Mouse (Mus musculus) kidney, adult 18-20 months (tissue): Measurements from ENCODE around the gene Ctnna3.
"Not testable (repeated sequence)": the region's sequence is repeated elsewhere in the genome, so short reads cannot be mapped to it uniquely, and the experiment has no call there.

Experiments
- DNase-seq: peaks from one replicate; pipeline ENCODE4 v3.0.0; 2021

Gene Ctnna3

GRCm38 (mm10) chr10:64671469-64671868 lies 1241.6 kb downstream of the Ctnna3 start:
- no peak for DNase-seq

- no peak for DNase-seq
These were observed 1245.9 kb downstream of the Ctnna3 start for GRCm38 (mm10) chr10:64675796-64676195.

GRCm38 (mm10) chr10:64710017-64710416 lies 1280.1 kb downstream of the Ctnna3 start:
- DNase-seq: no peak

GRCm38 (mm10) chr10:64718036-64718435 lies 1288.1 kb downstream of the Ctnna3 start:
- DNase-seq: no peak

GRCm38 (mm10) chr10:64735692-64736091 lies 1305.8 kb downstream of the Ctnna3 start:
- DNase-seq: no peak

- no peak for DNase-seq
These were observed 1306.7 kb downstream of the Ctnna3 start for GRCm38 (mm10) chr10:64736616-64737015.

GRCm38 (mm10) chr10:64741721-64742120 lies 1311.8 kb downstream of the Ctnna3 start:
- DNase-seq: not testable (repeated sequence)

- not testable (repeated sequence) for DNase-seq
These were observed 1314.2 kb downstream of the Ctnna3 start for GRCm38 (mm10) chr10:64744099-64744498.

- no peak for DNase-seq
These were observed 1318.8 kb downstream of the Ctnna3 start for GRCm38 (mm10) chr10:64748651-64749050.

- DNase-seq: peak; percentile 2
These were observed 1320.9 kb downstream of the Ctnna3 start for GRCm38 (mm10) chr10:64750791-64751190.

GRCm38 (mm10) chr10:64836315-64836714 lies 1406.4 kb downstream of the Ctnna3 start:
- DNase-seq: no peak

GRCm38 (mm10) chr10:64861439-64861838 lies 1431.5 kb downstream of the Ctnna3 start:
- peak; percentile 19 for DNase-seq

GRCm38 (mm10) chr10:64870888-64871287 lies 1441.0 kb downstream of the Ctnna3 start:
- no peak for DNase-seq

- no peak for DNase-seq
These were observed 1446.6 kb downstream of the Ctnna3 start for GRCm38 (mm10) chr10:64876506-64876905.

GRCm38 (mm10) chr10:64879860-64880259 lies 1450.0 kb downstream of the Ctnna3 start:
- no peak for DNase-seq

- DNase-seq: no peak
These were observed 1457.0 kb downstream of the Ctnna3 start for GRCm38 (mm10) chr10:64886946-64887345.

- no peak for DNase-seq
These were observed 1462.6 kb downstream of the Ctnna3 start for GRCm38 (mm10) chr10:64892458-64892857.

GRCm38 (mm10) chr10:64898739-64899138 lies 1468.8 kb downstream of the Ctnna3 start:
- no peak for DNase-seq

- DNase-seq: no peak
These were observed 1471.8 kb downstream of the Ctnna3 start for GRCm38 (mm10) chr10:64901726-64902125.

- DNase-seq: no peak
These were observed 1511.1 kb downstream of the Ctnna3 start for GRCm38 (mm10) chr10:64940975-64941374.

- DNase-seq: no peak
These were observed 1528.5 kb downstream of the Ctnna3 start for GRCm38 (mm10) chr10:64958391-64958790.

- DNase-seq: no peak
These were observed 1563.0 kb downstream of the Ctnna3 start for GRCm38 (mm10) chr10:64992871-64993270.

GRCm38 (mm10) chr10:65013525-65013924 lies 1583.6 kb downstream of the Ctnna3 start:
- no peak for DNase-seq

- no peak for DNase-seq
These were observed 1592.8 kb downstream of the Ctnna3 start for GRCm38 (mm10) chr10:65022667-65023066.

GRCm38 (mm10) chr10:65033516-65033915 lies 1603.6 kb downstream of the Ctnna3 start:
- DNase-seq: not testable (repeated sequence)
